Mouse (Mus musculus) hematopoietic multipotent progenitor cell, adult 10-12 weeks (in vitro differentiated cells): ENCODE results near the gene Cyp2j9. TPM values are rescaled to one million over a fixed set of nuclear protein-coding genes. Genes with fewer than 3 reads are reported as not detected.

Experiments used
- polyA plus RNA-seq: library from polyadenylated mRNA; stranded (reverse); fragments of >175 nt; gene quantifications from 2 replicates; pipeline ENCODE4 v1.2.3, GENCODE M21; 2012; ENCODE audit warnings: low replicate concordance

The Cyp2j9 gene
- polyA plus RNA-seq, result not detected in 2 replicates

GRCm38 (mm10) chr4:96590911-96591790, at the start of gene Cyp2j9:
Cyp2j9 (minus strand) TSS chr4:96591578.

GRCm38 (mm10) chr4:96553133-96553819, 38.1 kb downstream of the Cyp2j9 start, which contains the start of gene Cyp2j6:
Cyp2j6 (minus strand) TSS chr4:96553661.

Other genes with a start within 250 kb of the Cyp2j9 start
- not detected in 2 replicates for gene Cyp2j11, start 242.9 kb downstream of the Cyp2j9 start, polyA plus RNA-seq
- not detected in 2 replicates for gene Cyp2j8, start 84.2 kb downstream of the Cyp2j9 start, polyA plus RNA-seq
- gene Cyp2j6, start 37.9 kb downstream of the Cyp2j9 start, polyA plus RNA-seq, result 0.05 TPM in 1 of 2 replicates, not detected in the other
- gene Cyp2j5, start 72.6 kb upstream of the Cyp2j9 start, polyA plus RNA-seq, result not detected in 2 replicates
- not detected in 2 replicates for gene Gm12695, start 193.6 kb upstream of the Cyp2j9 start, polyA plus RNA-seq